Mouse (Mus musculus): ENCODE measurements around the gene Atp6v0a1.

DNA sequence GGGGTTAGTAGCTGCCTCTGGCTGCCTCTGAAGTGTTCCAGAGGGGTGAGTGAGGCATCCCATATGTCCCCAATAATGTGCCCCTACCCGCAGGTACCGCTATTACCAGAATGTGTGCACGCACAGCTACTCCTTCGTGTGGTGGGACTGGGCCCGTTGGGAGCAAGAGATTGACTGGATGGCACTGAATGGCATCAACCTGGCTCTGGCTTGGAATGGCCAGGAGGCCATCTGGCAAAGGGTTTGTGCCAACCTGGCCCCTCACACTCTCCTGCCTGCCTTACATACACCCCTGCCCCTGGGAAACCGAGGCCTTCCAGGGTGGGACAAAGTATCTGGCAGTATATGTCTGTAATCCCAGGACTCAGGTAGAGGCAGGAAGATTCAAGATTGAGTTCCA is 61.7 kb downstream of the Atp6v0a1 start:
- TF ChIP-seq KAT2A (IDR thresholded peaks at IDR 0.05; ENCODE audit: insufficient replicate concordance, low read length) (no peak), MAFK (IDR thresholded peaks at IDR 0.05; ENCODE audit: insufficient replicate concordance, low read length) (no peak), POLR2A (IDR thresholded peaks at IDR 0.05; ENCODE audit: low read depth, low read length) (no peak), CHD2 (IDR thresholded peaks at IDR 0.05; ENCODE audit: low read length) (no peak), EP300 (IDR thresholded peaks at IDR 0.05; ENCODE audit: low read length) (no peak)

Data from CH12.LX (cell line).